Mouse (Mus musculus): Measurements from ENCODE around the gene Smim14. TPM values are rescaled to one million over a fixed set of nuclear protein-coding genes. Genes with fewer than 3 reads are reported as not detected.
"Not testable (repeated sequence)": the region's sequence is repeated elsewhere in the genome, so short reads cannot be mapped to it uniquely, and the experiment has no call there.

The Smim14 gene
- polyA plus RNA-seq, 1 experiment from 2014 or later = 111 TPM

- Histone ChIP-seq H3K27me3 (replicated peaks; ENCODE audit: control insufficient read depth, insufficient read depth, low read length) (no peaks in the 10 kb centered on the region), H3K4me1 (replicated peaks; ENCODE audit: control insufficient read depth, insufficient read depth, low read length) (peaks cover 5% of the 10 kb centered on the region; the same call in 1 of the 2 replicates), H3K27ac (ENCODE audit: low read depth) (no peak overlapping the region), H3K9me3 (ENCODE audit: control insufficient read depth, low read length) (no peaks in the 10 kb centered on the region), H3K9ac (ENCODE audit: low read length) (no peak overlapping the region), H3K4me3 (ENCODE audit: low read depth, low read length) (no peak overlapping the region), H3K36me3 (ENCODE audit: control insufficient read depth, insufficient read depth, low read length) (0 out of 2 replicates have a peak, but pooled peaks cover 3% of the 10 kb centered on the region), H3K4me2 (ENCODE audit: low read length) (no peak overlapping the region)
- WGBS = 87% methylated on average over 10 of the region's 10 CpGs
- ATAC-seq (replicated peaks; ENCODE audit: low FRiP score, low TSS enrichment, low read depth) (no peak), DNase-seq (ENCODE audit: low spot score) (no peak)
These were observed 49.6 kb downstream of the Smim14 start for GRCm38 (mm10) chr5:65487381-65487780.

- no peak overlapping the region for H3K9ac ChIP-seq (ENCODE audit: low read length)
- no peaks in the 10 kb centered on the region for H3K9me3 ChIP-seq (ENCODE audit: control insufficient read depth, low read length)
- H3K27me3 ChIP-seq (replicated peaks; ENCODE audit: control insufficient read depth, insufficient read depth, low read length) = no peaks in the 10 kb centered on the region
- H3K4me1 ChIP-seq (replicated peaks; ENCODE audit: control insufficient read depth, insufficient read depth, low read length) = peaks cover 1% of the 10 kb centered on the region; the same call in 1 of the 2 replicates
- H3K27ac ChIP-seq (ENCODE audit: low read depth) = no peak overlapping the region
- no peak for DNase-seq (ENCODE audit: low spot score)
- H3K36me3 ChIP-seq (ENCODE audit: control insufficient read depth, insufficient read depth, low read length) = 0 out of 2 replicates have a peak, but pooled peaks cover 3% of the 10 kb centered on the region
- no peak for ATAC-seq (replicated peaks; ENCODE audit: low FRiP score, low TSS enrichment, low read depth)
- H3K4me3 ChIP-seq (ENCODE audit: low read depth, low read length) = no peak overlapping the region
- WGBS = 61% methylated on average over 2 of the region's 2 CpGs
- H3K4me2 ChIP-seq (ENCODE audit: low read length) = no peak overlapping the region
These were observed 50.5 kb downstream of the Smim14 start for GRCm38 (mm10) chr5:65486514-65486913.

GRCm38 (mm10) chr5:65482996-65483395, 54.0 kb downstream of the Smim14 start:
- DNase-seq (ENCODE audit: low spot score) (no peak), ATAC-seq (replicated peaks; ENCODE audit: low FRiP score, low TSS enrichment, low read depth) (no peak)
- no peaks in the 10 kb centered on the region for H3K36me3 ChIP-seq (ENCODE audit: control insufficient read depth, insufficient read depth, low read length)
- H3K27ac ChIP-seq (ENCODE audit: low read depth) = no peak overlapping the region
- 81% methylated on average over 4 of the region's 4 CpGs for WGBS
- H3K4me2 ChIP-seq (ENCODE audit: low read length) = no peak overlapping the region
- no peaks in the 10 kb centered on the region for H3K4me1 ChIP-seq (replicated peaks; ENCODE audit: control insufficient read depth, insufficient read depth, low read length)
- no peak overlapping the region for H3K9ac ChIP-seq (ENCODE audit: low read length)
- H3K27me3 ChIP-seq (replicated peaks; ENCODE audit: control insufficient read depth, insufficient read depth, low read length) = no peaks in the 10 kb centered on the region
- no peaks in the 10 kb centered on the region for H3K9me3 ChIP-seq (ENCODE audit: control insufficient read depth, low read length)
- H3K4me3 ChIP-seq (ENCODE audit: low read depth, low read length) = no peak overlapping the region

GRCm38 (mm10) chr5:65480511-65480910, 56.5 kb downstream of the Smim14 start:
- Histone ChIP-seq H3K9me3 (ENCODE audit: control insufficient read depth, low read length) (no peaks in the 10 kb centered on the region), H3K9ac (ENCODE audit: low read length) (no peak overlapping the region), H3K4me3 (ENCODE audit: low read depth, low read length) (no peak overlapping the region), H3K4me1 (replicated peaks; ENCODE audit: control insufficient read depth, insufficient read depth, low read length) (no peaks in the 10 kb centered on the region), H3K27ac (ENCODE audit: low read depth) (no peak overlapping the region), H3K4me2 (ENCODE audit: low read length) (no peak overlapping the region), H3K27me3 (replicated peaks; ENCODE audit: control insufficient read depth, insufficient read depth, low read length) (no peaks in the 10 kb centered on the region), H3K36me3 (ENCODE audit: control insufficient read depth, insufficient read depth, low read length) (no peaks in the 10 kb centered on the region)
- DNase-seq (ENCODE audit: low spot score) (no peak), ATAC-seq (replicated peaks; ENCODE audit: low FRiP score, low TSS enrichment, low read depth) (no peak)
- 75% methylated on average over 4 of the region's 4 CpGs for WGBS

GRCm38 (mm10) chr5:65479681-65480445, 57.1 kb downstream of the Smim14 start:
- H3K27ac ChIP-seq (ENCODE audit: low read depth) = no peak overlapping the region
- no peaks in the 10 kb centered on the region for H3K4me1 ChIP-seq (replicated peaks; ENCODE audit: control insufficient read depth, insufficient read depth, low read length)
- H3K4me2 ChIP-seq (ENCODE audit: low read length) = no peak overlapping the region
- no peak for DNase-seq (ENCODE audit: low spot score)
- WGBS = 76% methylated on average over 9 of the region's 9 CpGs
- no peak overlapping the region for H3K9ac ChIP-seq (ENCODE audit: low read length)
- ATAC-seq (replicated peaks; ENCODE audit: low FRiP score, low TSS enrichment, low read depth) = peak; percentile 49; the same call in 1 of the 2 replicates
- no peaks in the 10 kb centered on the region for H3K36me3 ChIP-seq (ENCODE audit: control insufficient read depth, insufficient read depth, low read length)
- H3K4me3 ChIP-seq (ENCODE audit: low read depth, low read length) = no peak overlapping the region
- no peaks in the 10 kb centered on the region for H3K9me3 ChIP-seq (ENCODE audit: control insufficient read depth, low read length)
- no peaks in the 10 kb centered on the region for H3K27me3 ChIP-seq (replicated peaks; ENCODE audit: control insufficient read depth, insufficient read depth, low read length)

GRCm38 (mm10) chr5:65478224-65478623, 58.8 kb downstream of the Smim14 start:
- WGBS = 79% methylated on average over 4 of the region's 4 CpGs
- DNase-seq (ENCODE audit: low spot score) = no peak
- ATAC-seq (replicated peaks; ENCODE audit: low FRiP score, low TSS enrichment, low read depth) = no peak
- Histone ChIP-seq H3K27me3 (replicated peaks; ENCODE audit: control insufficient read depth, insufficient read depth, low read length) (no peaks in the 10 kb centered on the region), H3K9ac (ENCODE audit: low read length) (no peak overlapping the region), H3K36me3 (ENCODE audit: control insufficient read depth, insufficient read depth, low read length) (no peaks in the 10 kb centered on the region), H3K4me3 (ENCODE audit: low read depth, low read length) (no peak overlapping the region), H3K4me2 (ENCODE audit: low read length) (no peak overlapping the region), H3K4me1 (replicated peaks; ENCODE audit: control insufficient read depth, insufficient read depth, low read length) (no peaks in the 10 kb centered on the region), H3K9me3 (ENCODE audit: control insufficient read depth, low read length) (no peaks in the 10 kb centered on the region), H3K27ac (ENCODE audit: low read depth) (no peak overlapping the region)

GRCm38 (mm10) chr5:65476739-65477138, 60.2 kb downstream of the Smim14 start:
- H3K9ac ChIP-seq (ENCODE audit: low read length); H3K4me3 ChIP-seq (ENCODE audit: low read depth, low read length); H3K27ac ChIP-seq (ENCODE audit: low read depth); H3K36me3 ChIP-seq (ENCODE audit: control insufficient read depth, insufficient read depth, low read length); H3K4me1 ChIP-seq (replicated peaks; ENCODE audit: control insufficient read depth, insufficient read depth, low read length); DNase-seq (ENCODE audit: low spot score); H3K4me2 ChIP-seq (ENCODE audit: low read length); ATAC-seq (replicated peaks; ENCODE audit: low FRiP score, low TSS enrichment, low read depth); H3K9me3 ChIP-seq (ENCODE audit: control insufficient read depth, low read length); H3K27me3 ChIP-seq (replicated peaks; ENCODE audit: control insufficient read depth, insufficient read depth, low read length): not testable (repeated sequence)
- 93% methylated on average over 4 of the region's 4 CpGs for WGBS

GRCm38 (mm10) chr5:65475806-65476205, 61.2 kb downstream of the Smim14 start:
- DNase-seq (ENCODE audit: low spot score) (no peak), ATAC-seq (replicated peaks; ENCODE audit: low FRiP score, low TSS enrichment, low read depth) (no peak)
- 78% methylated on average over 2 of the region's 2 CpGs for WGBS
- no peak overlapping the region for H3K4me3 ChIP-seq (ENCODE audit: low read depth, low read length)
- H3K4me2 ChIP-seq (ENCODE audit: low read length) = no peak overlapping the region
- H3K36me3 ChIP-seq (ENCODE audit: control insufficient read depth, insufficient read depth, low read length) = no peaks in the 10 kb centered on the region
- H3K27ac ChIP-seq (ENCODE audit: low read depth) = no peak overlapping the region
- no peaks in the 10 kb centered on the region for H3K4me1 ChIP-seq (replicated peaks; ENCODE audit: control insufficient read depth, insufficient read depth, low read length)
- H3K9me3 ChIP-seq (ENCODE audit: control insufficient read depth, low read length) = no peaks in the 10 kb centered on the region
- H3K9ac ChIP-seq (ENCODE audit: low read length) = no peak overlapping the region
- no peaks in the 10 kb centered on the region for H3K27me3 ChIP-seq (replicated peaks; ENCODE audit: control insufficient read depth, insufficient read depth, low read length)

GRCm38 (mm10) chr5:65469766-65470165, 67.2 kb downstream of the Smim14 start:
- peaks cover 20% of the 10 kb centered on the region for H3K36me3 ChIP-seq (ENCODE audit: control insufficient read depth, insufficient read depth, low read length)
- no peak for DNase-seq (ENCODE audit: low spot score)
- no peak overlapping the region for H3K27ac ChIP-seq (ENCODE audit: low read depth)
- no peaks in the 10 kb centered on the region for H3K9me3 ChIP-seq (ENCODE audit: control insufficient read depth, low read length)
- WGBS = 94% methylated on average over 6 of the region's 6 CpGs
- no peak for ATAC-seq (replicated peaks; ENCODE audit: low FRiP score, low TSS enrichment, low read depth)
- H3K9ac ChIP-seq (ENCODE audit: low read length) = no peak overlapping the region
- no peaks in the 10 kb centered on the region for H3K4me1 ChIP-seq (replicated peaks; ENCODE audit: control insufficient read depth, insufficient read depth, low read length)
- no peak overlapping the region for H3K4me2 ChIP-seq (ENCODE audit: low read length)
- no peaks in the 10 kb centered on the region for H3K27me3 ChIP-seq (replicated peaks; ENCODE audit: control insufficient read depth, insufficient read depth, low read length)
- H3K4me3 ChIP-seq (ENCODE audit: low read depth, low read length) = no peak overlapping the region

Data from intestine, embryonic 14.5 days (tissue).